Mouse (Mus musculus): ENCODE results near the gene Prkca.

GRCm38 (mm10) chr11:108320561-108320960 lies 23.2 kb downstream of the Prkca start:
- no peak for TF ChIP-seq E2F4 (IDR thresholded peaks at IDR 0.05; ENCODE audit: borderline replicate concordance, low read depth, low read length)
- TF ChIP-seq EP300 (IDR thresholded peaks at IDR 0.05; ENCODE audit: low read depth in 1 of 2, low read length in 2 of 2): peak; percentile 18 to 53; a peak in 1 of 4 replicates
- TF ChIP-seq CTCF (IDR thresholded peaks at IDR 0.05 in 2 of 3, conservative IDR thresholded peaks at IDR 0.05 in 1 of 3; ENCODE audit: control insufficient read depth in 1 of 3, insufficient read depth in 1 of 3, low read depth in 2 of 3, low read length in 3 of 3, poor library complexity in 1 of 3, severe bottlenecking in 1 of 3): no peak
- no peak for TF ChIP-seq RAD21 (IDR thresholded peaks at IDR 0.05; ENCODE audit: low read depth, low read length)
- no peak for TF ChIP-seq POLR2A (IDR thresholded peaks at IDR 0.05; ENCODE audit: control insufficient read depth in 1 of 2, insufficient read depth in 1 of 2, low read depth in 1 of 2, low read length in 2 of 2, poor library complexity in 1 of 2)
- TF ChIP-seq MAFK (IDR thresholded peaks at IDR 0.05; ENCODE audit: borderline replicate concordance, low read depth, low read length): no peak
- peak; percentile 46 for TF ChIP-seq GATA1 (IDR thresholded peaks at IDR 0.05; ENCODE audit: low read depth, low read length)

Measured in MEL (cell line).